Mouse (Mus musculus): Measurements from ENCODE around the gene Gm15737. TPM values are rescaled to one million over a fixed set of nuclear protein-coding genes. Genes with fewer than 3 reads are reported as not detected.
A peak's percentile ranks its signal among the peaks of the same experiment; 100 is the strongest.

Gm15737 gene
- total RNA-seq, 2 experiments from 2014 or later, result 0.07 to 0.36 TPM

GRCm38 (mm10) chr6:92874854-92875253 is 5.7 kb downstream of the Gm15737 start:
- peak; percentile 67 for DNase-seq
- intact Hi-C loops (cut with DNase I), result no loop called here

DNA sequence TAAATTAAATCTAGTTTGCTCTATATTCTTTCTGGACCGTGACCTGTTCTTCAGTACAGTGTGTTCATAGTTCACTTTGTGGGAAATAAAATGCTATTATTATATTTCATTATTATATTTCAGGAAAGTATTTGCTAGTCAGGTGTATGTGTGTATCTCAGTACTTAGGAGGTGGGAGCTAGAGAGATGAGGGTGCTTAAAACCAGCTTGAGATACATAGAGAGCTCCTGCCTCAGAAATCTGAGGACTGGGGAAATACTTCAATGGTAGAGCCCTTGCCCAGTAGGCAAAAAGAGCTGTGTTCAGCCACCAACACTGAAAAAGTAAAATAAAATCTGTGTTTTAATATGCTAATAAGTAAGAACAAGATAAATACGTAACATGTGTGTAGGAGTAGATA is 6.2 kb downstream of the Gm15737 start:
- intact Hi-C loops (cut with DNase I), result no loop called here
- DNase-seq, result no peak

GRCm38 (mm10) chr6:92876121-92876520 is 7.0 kb downstream of the Gm15737 start:
- no peak for DNase-seq
- intact Hi-C loops (cut with DNase I), result no loop called here

DNA sequence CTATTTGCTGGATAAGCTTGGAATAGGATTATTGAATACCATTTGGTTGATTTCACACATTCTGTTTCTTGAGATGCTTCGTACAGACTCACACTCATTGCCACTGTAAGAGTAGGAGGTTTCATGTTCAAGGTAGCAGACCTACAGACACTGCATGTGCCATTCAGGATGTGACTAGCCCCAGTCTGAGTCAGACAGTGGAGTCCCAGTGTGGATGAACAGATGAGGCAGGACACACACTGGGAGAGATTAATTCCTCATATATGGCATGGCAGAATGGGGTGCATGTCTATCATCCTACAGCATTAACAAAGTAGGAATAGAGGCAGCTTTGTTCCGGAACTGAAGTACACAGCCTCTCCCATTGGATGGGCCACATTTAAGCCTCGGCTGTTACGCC is 8.1 kb downstream of the Gm15737 start:
- DNase-seq, result no peak
- intact Hi-C loops (cut with DNase I), result no loop called here

GRCm38 (mm10) chr6:92878771-92879170 is 9.6 kb downstream of the Gm15737 start:
- intact Hi-C loops (cut with DNase I), result no loop called here
- DNase-seq, result peak; percentile 52 to 58

DNA sequence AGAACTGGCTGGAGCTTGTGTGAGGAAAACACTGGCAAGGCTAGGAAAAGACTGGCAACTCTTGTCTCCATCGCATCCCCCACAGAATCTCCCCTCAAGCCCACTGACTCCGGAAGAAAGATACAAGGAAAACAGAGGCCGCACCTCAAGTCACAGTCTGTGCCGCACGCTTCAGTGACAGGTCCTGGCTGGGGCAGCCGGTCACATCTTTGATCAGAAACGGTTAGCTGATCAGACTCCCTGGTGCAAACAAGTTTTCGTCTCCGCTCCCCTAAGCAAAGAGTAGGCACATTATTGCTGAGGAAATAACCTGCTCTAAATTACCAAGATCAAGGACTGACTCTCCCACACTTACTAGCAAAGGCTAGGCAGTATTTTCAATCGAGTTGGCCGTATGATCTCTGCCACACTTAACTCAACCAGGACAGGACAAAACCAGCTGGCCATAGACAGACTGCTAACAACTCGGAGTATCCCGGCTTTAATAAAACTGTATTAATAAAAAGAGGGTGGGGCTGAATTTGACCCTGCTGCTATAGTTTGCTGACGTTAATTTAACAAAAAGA is 10.6 kb downstream of the Gm15737 start:
- intact Hi-C loops (cut with DNase I), result no loop called here
- DNase-seq, result no peak

GRCm38 (mm10) chr6:92882446-92882845 is 13.3 kb downstream of the Gm15737 start:
- no peak for DNase-seq
- intact Hi-C loops (cut with DNase I), result no loop called here

DNA sequence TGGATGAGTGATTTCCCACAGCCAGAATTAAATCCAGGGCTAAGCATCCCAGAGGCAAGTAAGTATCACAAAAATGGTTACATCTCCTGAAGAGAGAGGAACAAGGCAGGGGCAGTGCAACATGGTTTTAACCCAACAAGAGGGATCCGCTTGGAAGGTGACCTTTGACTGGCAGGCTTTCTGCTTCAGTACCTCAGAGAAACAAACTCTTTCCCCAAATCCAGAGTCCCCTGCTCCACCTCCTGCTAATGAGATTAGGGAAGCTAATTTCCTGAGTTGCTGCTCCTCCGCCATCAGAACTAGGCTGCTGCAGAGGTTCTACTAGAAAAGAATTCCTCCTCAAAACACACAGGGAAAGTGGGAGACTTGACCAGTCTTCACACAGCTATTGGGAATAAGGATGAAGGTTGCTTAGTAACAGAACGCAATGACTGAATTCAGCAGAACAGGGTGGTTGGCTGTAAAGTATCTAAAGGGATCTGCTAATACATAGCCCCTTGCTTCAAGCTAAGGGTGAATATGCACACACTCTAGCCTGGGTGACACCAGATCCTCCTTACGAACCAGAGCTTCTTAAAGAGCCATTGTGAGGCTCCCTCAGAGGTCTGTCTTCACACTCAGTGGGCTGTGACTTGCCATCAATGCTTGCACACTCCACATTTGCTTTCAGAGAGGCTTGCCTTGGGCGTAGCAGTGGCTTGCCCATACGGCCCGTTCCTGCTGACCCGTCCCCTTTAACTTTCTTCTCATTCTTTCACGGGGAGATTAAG is 14.2 kb downstream of the Gm15737 start:
- intact Hi-C loops (cut with DNase I), result no loop called here
- no peak for DNase-seq

DNA sequence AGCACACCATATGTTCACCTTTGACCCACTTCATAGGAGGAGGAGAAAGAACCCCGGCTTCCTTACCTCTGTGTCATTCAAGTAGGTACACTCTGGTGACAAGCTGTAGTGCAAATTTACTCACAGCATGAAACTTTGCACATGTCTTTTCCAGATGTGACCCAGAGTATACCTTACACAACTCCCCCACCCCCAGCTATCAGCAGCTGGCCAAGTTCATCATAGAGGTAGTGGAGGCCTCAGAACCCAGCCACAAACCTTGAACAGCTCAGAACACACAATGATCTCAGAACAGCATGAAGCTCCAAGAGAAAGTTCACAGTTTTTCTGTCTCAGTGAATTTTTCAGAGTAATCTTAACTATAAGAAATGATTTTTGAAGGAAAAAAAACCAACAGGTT is 22.4 kb downstream of the Gm15737 start:
- intact Hi-C loops (cut with DNase I), result no loop called here
- DNase-seq, result no peak

DNA sequence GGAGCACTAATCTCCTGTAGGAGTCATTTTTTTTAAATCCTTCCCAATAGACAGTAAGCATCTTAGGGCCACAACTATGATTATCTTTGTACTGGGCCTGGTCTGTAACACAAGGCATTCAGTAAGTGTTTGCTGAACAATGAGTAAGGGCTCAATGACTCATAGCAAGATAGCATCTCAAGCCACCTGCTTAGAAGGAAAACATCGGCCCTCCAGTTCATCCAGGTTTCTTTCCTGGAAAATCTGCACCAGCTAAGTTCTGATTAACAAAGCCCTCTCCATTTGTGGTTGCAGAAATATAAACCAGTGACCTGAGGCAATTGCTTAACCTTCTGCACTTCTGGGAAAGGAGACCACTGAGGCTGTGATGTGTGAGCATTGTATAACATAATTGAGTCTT is 34.9 kb downstream of the Gm15737 start:
- intact Hi-C loops (cut with DNase I), result no loop called here
- no peak for DNase-seq

- intact Hi-C loops (cut with DNase I), result no loop called here
- DNase-seq, result no peak
Observed at GRCm38 (mm10) chr6:92904491-92904890, 35.3 kb downstream of the Gm15737 start.

- peak; percentile 72 to 74 for DNase-seq
- intact Hi-C loops (cut with DNase I), result loop anchor here (2.0 to 5.0 kb wide), 2 partner anchors 35 to 119 kb away; no protein-coding TSS in a partner anchor
Observed at GRCm38 (mm10) chr6:92905922-92906321, 36.8 kb downstream of the Gm15737 start.

DNA sequence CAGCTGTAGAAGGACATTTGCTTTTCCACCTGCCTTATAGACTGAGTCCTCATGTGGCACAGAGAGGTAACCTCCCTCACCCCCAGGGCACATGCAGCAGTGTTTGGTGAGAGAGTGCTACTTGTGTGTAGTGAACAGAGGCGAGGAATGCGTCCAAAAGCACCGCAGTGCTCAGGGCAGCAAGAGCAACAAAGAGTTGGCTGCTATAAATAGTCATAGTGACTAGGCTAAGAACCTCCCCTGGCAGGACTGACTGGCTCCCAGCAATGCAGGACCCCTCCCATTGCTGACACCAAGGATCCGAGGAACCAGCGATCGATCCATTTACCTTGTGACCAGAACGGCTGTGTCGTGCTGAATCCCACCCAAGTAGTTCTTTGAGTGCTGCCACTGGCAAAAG is 40.2 kb downstream of the Gm15737 start:
- intact Hi-C loops (cut with DNase I), result loop anchor here (5.0 kb wide), 1 partner anchor 122 kb away; no protein-coding TSS in a partner anchor
- DNase-seq, result peak; percentile 60 to 71

DNA sequence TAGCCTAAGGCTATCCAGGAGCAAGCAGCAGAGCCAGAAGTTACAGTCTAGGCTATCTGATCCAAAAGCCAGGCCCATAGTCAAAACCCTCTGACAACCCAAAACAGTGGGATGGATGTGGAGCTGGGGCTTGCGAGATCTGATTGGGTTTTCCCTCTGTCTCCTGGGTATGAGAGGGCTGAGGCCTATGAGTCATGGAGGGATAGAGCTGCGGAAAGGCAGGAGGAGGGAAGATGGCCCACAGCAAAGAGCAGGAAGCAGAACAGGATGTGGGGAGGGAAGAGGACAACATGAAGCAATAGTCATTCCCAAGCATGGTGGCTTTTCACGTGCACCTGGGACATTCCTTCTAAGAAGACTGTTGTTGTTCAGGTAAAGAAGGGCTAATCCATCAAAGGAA is 41.5 kb downstream of the Gm15737 start:
- intact Hi-C loops (cut with DNase I), result no loop called here
- no peak for DNase-seq

- no peak for DNase-seq
- intact Hi-C loops (cut with DNase I), result no loop called here
Observed at GRCm38 (mm10) chr6:92920938-92921689, 52.0 kb downstream of the Gm15737 start.

- DNase-seq, result peak; percentile 29 to 46
- intact Hi-C loops (cut with DNase I), result no loop called here
Observed at GRCm38 (mm10) chr6:92921843-92922242, 52.7 kb downstream of the Gm15737 start.

DNA sequence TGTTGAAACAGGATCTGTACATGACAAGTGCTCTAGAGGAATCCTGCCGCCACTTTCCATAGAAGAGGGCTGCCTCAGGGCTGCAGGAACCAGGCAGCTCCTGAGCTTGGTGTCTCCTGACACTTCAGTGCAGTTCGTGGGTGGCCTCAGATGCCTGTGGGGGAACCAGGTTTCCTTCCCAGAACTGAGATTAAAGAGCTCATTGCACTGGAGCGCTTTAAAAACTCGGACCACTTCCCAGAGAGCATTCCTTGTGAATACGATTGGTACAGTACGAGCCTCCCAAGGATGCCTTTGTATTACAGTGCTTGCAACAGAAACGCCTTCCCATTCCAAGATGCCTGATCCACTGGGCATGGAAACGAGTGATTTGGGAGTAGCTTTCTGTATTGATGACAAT is 55.4 kb downstream of the Gm15737 start:
- intact Hi-C loops (cut with DNase I), result no loop called here
- DNase-seq, result no peak

DNA sequence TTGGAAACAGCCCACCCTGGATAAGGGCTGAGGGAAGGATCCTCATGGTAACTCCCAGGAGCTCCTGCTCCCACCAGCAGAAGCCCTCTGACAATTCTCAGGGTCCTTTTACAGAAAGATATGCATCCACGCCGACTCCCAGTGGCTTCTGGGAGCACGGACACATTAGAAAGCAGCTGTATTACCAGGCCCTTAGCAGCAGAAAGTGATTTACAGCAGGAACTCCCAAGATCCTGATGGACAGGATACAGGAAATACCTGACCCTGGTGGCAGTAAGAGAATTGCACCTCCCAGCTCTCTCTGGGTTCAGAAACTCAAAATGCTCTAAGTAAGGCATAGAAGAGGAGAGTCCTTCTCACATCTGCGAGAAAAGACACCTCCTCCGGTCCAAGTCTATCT is 59.1 kb downstream of the Gm15737 start:
- no peak for DNase-seq
- intact Hi-C loops (cut with DNase I), result no loop called here

Data from heart, postnatal 10 days (tissue).